Mouse (Mus musculus) forebrain, embryonic 15.5 days (tissue): ENCODE results near the gene Tmem240. TPM values are rescaled to one million over a fixed set of nuclear protein-coding genes. Genes with fewer than 3 reads are reported as not detected.

Experiments
- ATAC-seq: fragments of 200-750 bp; cut with Nextera tagmentation; replicated peaks from 2 replicates; pipeline ENCODE4 v1.8.0; 2017; ENCODE audit warnings: mild to moderate bottlenecking, moderate TSS enrichment, moderate library complexity
- H3K27ac ChIP-seq: fragments of 300-500 bp; sonication (generic); replicated peaks from 2 replicates; pipeline ENCODE4 v1.5.1; 2015; ENCODE audit warnings: mild to moderate bottlenecking, inconsistent platforms
- H3K27me3 ChIP-seq: fragments of 300-500 bp; sonication (generic); 2 replicates; pipeline ENCODE4 v1.6.1; 2015; ENCODE audit warnings: inconsistent platforms
- H3K36me3 ChIP-seq: fragments of 300-500 bp; sonication (generic); 2 replicates; pipeline ENCODE4 v1.6.1; 2015; ENCODE audit warnings: mild to moderate bottlenecking, inconsistent platforms
- H3K4me1 ChIP-seq: fragments of 300-500 bp; sonication (generic); 2 replicates; pipeline ENCODE4 v1.6.1; 2015; ENCODE audit warnings: inconsistent platforms
- H3K4me2 ChIP-seq: fragments of 300-500 bp; sonication (generic); replicated peaks from 2 replicates; pipeline ENCODE4 v1.6.1; 2015; ENCODE audit warnings: mild to moderate bottlenecking, inconsistent platforms
- H3K4me3 ChIP-seq: fragments of 300-500 bp; sonication (generic); 2 replicates; pipeline ENCODE4 v1.5.1; 2015; ENCODE audit warnings: mild to moderate bottlenecking, inconsistent platforms
- H3K9ac ChIP-seq: fragments of 300-500 bp; sonication (generic); replicated peaks from 2 replicates; pipeline ENCODE4 v1.6.1; 2015; ENCODE audit warnings: mild to moderate bottlenecking, inconsistent platforms
- H3K9me3 ChIP-seq: fragments of 300-500 bp; sonication (generic); 2 replicates; pipeline ENCODE4 v1.6.1; 2016; ENCODE audit warnings: inconsistent platforms
- WGBS: fragments of 180-500 bp; shearing (Covaris S2); methylation state at CpG from one replicate; pipeline ENCODE4 v1.1.7; 2015; ENCODE audit warnings: mixed read lengths; 5-methylcytosine and 5-hydroxymethylcytosine counted together
- polyA plus RNA-seq: library from polyadenylated mRNA; unstranded; fragments of >200 nt; fragmentation: Nextera tagmentation; extraction: Ambion mirVana; gene quantifications from 2 replicates; pipeline ENCODE4 v1.2.1, GENCODE M21; 2015

Tmem240 gene
- polyA plus RNA-seq, 1 experiment from 2014 or later, result 10.4 TPM

GRCm38 (mm10) chr4:155760613-155761355 lies 26.2 kb downstream of the Tmem240 start, which contains the start of gene Atad3a:
Gene Atad3a (minus strand): TSS chr4:155761093.
- Histone ChIP-seq H3K4me1 (peaks cover 28% of the 10 kb centered on the region), H3K4me3 (peak within 1 kb of the TSS; percentile 89), H3K4me2 (peak within 1 kb of the TSS; percentile 98), H3K27ac (0 out of 2 replicates have a peak within 1 kb of the TSS, but pooled peaks have one; percentile 7), H3K36me3 (peaks cover 10% of the 10 kb centered on the region), H3K9me3 (no peaks in the 10 kb centered on the region), H3K27me3 (no peaks in the 10 kb centered on the region), H3K9ac (peak within 1 kb of the TSS; percentile 73)
- peak; percentile 96 for ATAC-seq
- WGBS, result 2% methylated on average over 68 of the region's 68 CpGs

DNA sequence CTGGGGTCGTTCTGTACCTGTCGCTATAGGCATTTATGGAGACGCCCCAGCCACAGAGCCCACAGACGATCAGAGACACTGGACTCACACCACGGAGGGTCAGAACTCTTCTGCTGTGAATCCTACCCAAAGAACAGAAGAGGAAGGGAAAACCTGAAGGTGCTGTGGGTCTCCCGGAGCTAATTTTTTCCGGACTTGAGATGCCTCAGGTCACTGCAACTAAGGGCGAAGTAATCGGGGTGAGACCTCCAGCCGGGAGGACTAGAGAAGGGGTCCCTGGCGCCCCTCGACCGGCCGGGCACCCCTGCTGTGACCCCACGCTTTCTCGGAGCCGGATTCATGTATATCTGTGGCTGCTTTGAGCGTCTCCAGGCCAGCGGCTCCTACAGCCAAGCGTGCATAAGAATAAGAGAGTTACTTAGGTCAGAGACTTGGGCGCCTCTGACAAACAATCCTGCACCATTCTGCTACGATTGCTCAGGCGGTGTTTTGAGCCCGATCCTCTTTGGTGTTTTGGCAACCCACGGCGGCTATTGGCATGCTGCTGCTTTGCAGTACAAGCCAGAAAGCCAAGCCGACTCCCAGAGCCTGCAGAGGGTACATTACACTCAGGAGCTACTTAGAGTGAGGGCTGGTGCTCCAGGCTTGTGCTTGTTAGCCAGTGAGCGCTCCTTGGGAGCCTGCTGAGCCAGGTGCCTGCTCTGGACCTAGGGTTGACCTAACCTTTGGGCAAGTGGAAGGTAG lies 26.9 kb downstream of the Tmem240 start:
- 1% methylated on average over 28 of the region's 28 CpGs for WGBS
- Histone ChIP-seq H3K4me2 (peak overlapping the region; percentile 98), H3K4me1 (peaks cover 28% of the 10 kb centered on the region), H3K36me3 (peaks cover 3% of the 10 kb centered on the region), H3K27me3 (no peaks in the 10 kb centered on the region), H3K27ac (no peak overlapping the region), H3K4me3 (peak overlapping the region; percentile 89), H3K9me3 (no peaks in the 10 kb centered on the region), H3K9ac (peak overlapping the region; percentile 73)
- ATAC-seq, result 0 out of 2 replicates have a peak, but pooled peaks have one; percentile 21

- H3K9me3 ChIP-seq, result no peaks in the 10 kb centered on the region
- ATAC-seq, result no peak
- H3K4me2 ChIP-seq, result no peak overlapping the region; the same call in 1 of the 2 replicates
- peaks cover 28% of the 10 kb centered on the region for H3K4me1 ChIP-seq
- no peak overlapping the region for H3K4me3 ChIP-seq
- no peak overlapping the region for H3K9ac ChIP-seq
- H3K27me3 ChIP-seq, result no peaks in the 10 kb centered on the region
- 0 out of 2 replicates have a peak, but pooled peaks cover 1% of the 10 kb centered on the region for H3K36me3 ChIP-seq
- H3K27ac ChIP-seq, result no peak overlapping the region
- 93% methylated on average over 3 of the region's 3 CpGs for WGBS
Measured at GRCm38 (mm10) chr4:155762357-155762756, 27.8 kb downstream of the Tmem240 start.

DNA sequence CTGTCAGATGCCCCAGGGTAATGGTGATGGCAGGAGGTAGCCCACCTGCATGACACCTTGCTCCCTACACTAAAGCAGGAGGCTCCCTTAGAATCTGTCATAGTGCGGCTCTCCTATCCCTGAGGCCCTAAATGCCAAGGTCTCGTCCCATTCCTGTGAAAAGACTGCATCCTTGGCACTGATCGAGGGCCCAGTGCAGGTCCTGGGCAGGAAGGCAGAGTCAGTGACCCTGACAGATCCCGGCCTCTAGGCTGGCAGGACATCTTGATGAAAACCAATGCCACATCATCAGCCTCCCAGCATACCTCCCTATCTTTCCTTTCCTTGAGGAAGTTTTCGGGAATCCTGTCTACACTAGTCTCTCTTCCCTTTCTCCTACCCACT lies 34.9 kb downstream of the Tmem240 start:
- 61% methylated on average over 5 of the region's 5 CpGs for WGBS
- peak overlapping the region; percentile 69 for H3K9ac ChIP-seq
- no peak for ATAC-seq
- 0 out of 2 replicates have a peak, but pooled peaks cover 8% of the 10 kb centered on the region for H3K27me3 ChIP-seq
- H3K9me3 ChIP-seq, result no peaks in the 10 kb centered on the region
- H3K4me2 ChIP-seq, result peak overlapping the region; percentile 79
- peak overlapping the region; percentile 49 for H3K4me3 ChIP-seq
- no peak overlapping the region for H3K27ac ChIP-seq
- no peaks in the 10 kb centered on the region for H3K36me3 ChIP-seq
- H3K4me1 ChIP-seq, result peaks cover 22% of the 10 kb centered on the region

DNA sequence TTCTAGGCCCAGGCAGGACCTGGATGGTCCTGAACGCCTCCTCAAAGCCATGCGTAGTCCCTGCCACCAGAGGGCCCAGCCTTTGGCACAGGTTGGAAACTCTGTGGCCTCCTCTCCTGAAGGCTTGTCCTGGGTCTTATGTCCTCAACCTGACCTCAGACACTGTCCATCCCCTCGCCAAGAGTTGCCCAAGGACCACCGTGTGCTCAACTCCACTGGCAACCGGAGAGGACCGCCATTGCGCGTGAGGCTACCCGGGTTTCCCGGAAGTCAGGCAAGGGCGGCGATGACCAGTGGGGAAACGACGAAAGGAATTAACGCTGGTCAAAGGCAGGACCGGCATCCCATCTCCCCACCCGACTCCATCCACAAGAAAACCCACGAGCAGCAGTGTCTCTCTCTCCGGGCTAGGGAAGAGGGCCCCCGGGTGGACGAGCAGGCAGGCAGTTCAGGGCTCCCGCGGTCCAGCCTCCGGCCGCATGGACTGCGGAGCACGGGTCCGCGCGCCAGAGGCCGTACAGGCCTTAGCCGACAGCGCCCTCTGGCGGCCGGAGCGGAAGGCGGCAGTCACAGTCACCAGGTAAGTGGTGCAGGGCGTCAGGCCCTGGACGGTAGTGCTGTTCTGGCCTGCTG lies 35.4 kb downstream of the Tmem240 start:
- Histone ChIP-seq H3K4me2 (peak overlapping the region; percentile 79), H3K27ac (no peak overlapping the region), H3K36me3 (no peaks in the 10 kb centered on the region), H3K9me3 (no peaks in the 10 kb centered on the region), H3K27me3 (0 out of 2 replicates have a peak, but pooled peaks cover 8% of the 10 kb centered on the region), H3K4me1 (peaks cover 28% of the 10 kb centered on the region), H3K9ac (peak overlapping the region; percentile 69), H3K4me3 (peak overlapping the region; percentile 49)
- ATAC-seq, result peak; percentile 85
- WGBS, result under 1% methylated on average over 39 of the region's 39 CpGs

- Histone ChIP-seq H3K27ac (no peak overlapping the region), H3K4me3 (peak overlapping the region; percentile 49), H3K27me3 (0 out of 2 replicates have a peak, but pooled peaks cover 8% of the 10 kb centered on the region), H3K36me3 (no peaks in the 10 kb centered on the region), H3K4me2 (peak overlapping the region; percentile 79), H3K9ac (peak overlapping the region; percentile 69), H3K9me3 (no peaks in the 10 kb centered on the region), H3K4me1 (peaks cover 34% of the 10 kb centered on the region)
- ATAC-seq, result peak; percentile 38
- 37% methylated on average over 24 of the region's 24 CpGs for WGBS
Measured at GRCm38 (mm10) chr4:155770626-155771025, 36.0 kb downstream of the Tmem240 start.

DNA sequence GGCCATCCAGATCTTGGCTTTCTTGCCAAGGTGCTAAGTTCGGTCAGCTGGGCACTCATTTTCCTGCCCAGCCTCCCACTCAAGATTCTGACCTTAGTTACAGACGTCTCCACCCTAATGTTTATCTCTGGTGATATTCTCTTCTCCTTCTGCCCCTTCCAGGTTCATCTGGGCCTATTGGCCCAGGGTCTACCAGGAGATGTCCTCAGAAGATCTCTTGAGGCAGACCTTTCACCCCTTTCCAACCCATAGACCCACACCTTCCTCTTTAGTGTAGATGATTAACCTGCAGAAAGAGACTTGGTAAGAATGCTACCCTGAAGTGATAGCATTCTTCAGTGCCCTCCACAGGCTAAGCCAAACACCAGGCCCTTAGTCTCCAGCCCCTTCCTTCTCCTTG lies 37.1 kb downstream of the Tmem240 start:
- H3K27me3 ChIP-seq, result 0 out of 2 replicates have a peak, but pooled peaks cover 8% of the 10 kb centered on the region
- 85% methylated on average over 2 of the region's 2 CpGs for WGBS

DNA sequence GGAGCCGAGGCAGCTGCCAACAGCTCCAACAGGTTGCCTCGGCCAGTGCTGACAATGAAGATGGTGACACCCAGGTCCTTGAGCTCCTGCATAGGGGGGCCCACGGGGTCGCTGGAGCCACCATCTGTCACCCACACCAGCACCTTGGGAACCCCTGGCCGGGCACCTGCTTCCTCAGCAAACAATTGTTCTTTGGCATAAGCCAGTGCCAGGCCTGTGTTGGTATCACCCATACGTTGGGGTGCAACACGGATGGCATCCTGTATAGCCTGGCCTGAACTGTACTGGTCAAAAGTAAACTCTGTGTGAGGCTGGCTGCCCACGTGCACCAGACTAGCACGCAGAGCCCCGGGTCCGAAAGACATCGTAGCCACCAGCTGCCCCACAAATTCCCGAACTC lies 38.2 kb downstream of the Tmem240 start:
- no peaks in the 10 kb centered on the region for H3K9me3 ChIP-seq
- no peaks in the 10 kb centered on the region for H3K36me3 ChIP-seq
- H3K9ac ChIP-seq, result no peak overlapping the region
- H3K27ac ChIP-seq, result no peak overlapping the region
- peaks cover 36% of the 10 kb centered on the region for H3K4me1 ChIP-seq
- no peak overlapping the region for H3K4me3 ChIP-seq
- 0 out of 2 replicates have a peak, but pooled peaks cover 8% of the 10 kb centered on the region for H3K27me3 ChIP-seq
- WGBS, result 86% methylated on average over 13 of the region's 13 CpGs
- H3K4me2 ChIP-seq, result no peak overlapping the region
- ATAC-seq, result no peak

More for the DNA sequence above, 37.1 kb downstream of the Tmem240 start:
- Histone ChIP-seq H3K36me3 (no peaks in the 10 kb centered on the region), H3K9ac (no peak overlapping the region), H3K4me2 (no peak overlapping the region), H3K27ac (no peak overlapping the region), H3K9me3 (no peaks in the 10 kb centered on the region), H3K4me1 (peaks cover 36% of the 10 kb centered on the region), H3K4me3 (no peak overlapping the region)
- ATAC-seq, result no peak

- H3K27ac ChIP-seq, result no peak overlapping the region
- no peaks in the 10 kb centered on the region for H3K9me3 ChIP-seq
- peaks cover 36% of the 10 kb centered on the region for H3K4me1 ChIP-seq
- peak overlapping the region; percentile 66 for H3K4me2 ChIP-seq
- H3K4me3 ChIP-seq, result peak overlapping the region; percentile 46
- H3K9ac ChIP-seq, result no peak overlapping the region
- ATAC-seq, result no peak
- 34% methylated on average over 5 of the region's 5 CpGs for WGBS
- no peaks in the 10 kb centered on the region for H3K36me3 ChIP-seq
- H3K27me3 ChIP-seq, result 0 out of 2 replicates have a peak, but pooled peaks cover 8% of the 10 kb centered on the region
Measured at GRCm38 (mm10) chr4:155773335-155774078, 38.9 kb downstream of the Tmem240 start.

- Histone ChIP-seq H3K27ac (peak within 1 kb of the TSS; percentile 36; the same call in 1 of the 2 replicates), H3K27me3 (0 out of 2 replicates have a peak, but pooled peaks cover 8% of the 10 kb centered on the region), H3K9me3 (no peaks in the 10 kb centered on the region), H3K4me3 (peak within 1 kb of the TSS; percentile 46), H3K4me2 (peak within 1 kb of the TSS; percentile 66), H3K4me1 (peaks cover 36% of the 10 kb centered on the region), H3K9ac (peak within 1 kb of the TSS; percentile 53), H3K36me3 (no peaks in the 10 kb centered on the region)
- ATAC-seq, result peak; percentile 71
- WGBS, result 1% methylated on average over 35 of the region's 35 CpGs
Measured at GRCm38 (mm10) chr4:155774280-155774754, 39.7 kb downstream of the Tmem240 start, which contains the start of gene Vwa1. Gene Vwa1 (minus strand): TSS chr4:155774698.
